Mouse (Mus musculus) frontal cortex, postnatal 14 days (tissue): ENCODE data around the gene Ncbp2.

Experiments used
- DNase-seq, 2 experiments: peaks; one replicate each; pipeline ENCODE4 v3.0.0; 2022; ENCODE audit warnings: low spot score in 2 of 2

Gene Ncbp2

DNA sequence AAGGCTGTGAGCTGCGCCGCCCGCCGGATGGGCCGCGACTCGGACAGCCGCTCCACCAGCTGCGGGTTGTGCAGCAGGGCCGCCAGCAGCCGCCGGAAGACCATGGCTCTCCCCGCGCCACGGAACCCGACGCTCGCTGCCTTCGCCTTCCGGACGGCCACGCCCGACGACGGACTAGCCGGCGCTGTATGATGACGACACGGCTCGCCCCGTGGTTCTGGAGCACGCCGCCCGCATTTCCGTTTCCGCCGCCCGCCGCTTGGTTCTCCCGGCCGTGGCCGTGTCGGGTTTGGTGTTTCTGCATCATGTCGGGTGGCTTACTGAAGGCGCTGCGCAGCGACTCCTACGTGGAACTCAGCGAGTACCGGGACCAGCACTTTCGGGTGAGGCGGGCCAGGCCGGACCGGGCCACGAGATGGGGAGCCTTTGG is at the start of gene Ncbp2, which contains the start of gene 0610012G03Rik:
Gene Ncbp2, plus strand, starts transcription at position 169 of the 430 bp plus-strand sequence.
Gene 0610012G03Rik, minus strand, starts transcription at position 150 of the 430 bp plus-strand sequence.
- DNase-seq, result peak; percentile 89 to 96

- peak; percentile 74 to 82 for DNase-seq
These were observed 49.6 kb upstream of the Ncbp2 start for GRCm38 (mm10) chr16:31898546-31899326.

GRCm38 (mm10) chr16:31901886-31902285 is 46.4 kb upstream of the Ncbp2 start:
- no peak for DNase-seq

DNA sequence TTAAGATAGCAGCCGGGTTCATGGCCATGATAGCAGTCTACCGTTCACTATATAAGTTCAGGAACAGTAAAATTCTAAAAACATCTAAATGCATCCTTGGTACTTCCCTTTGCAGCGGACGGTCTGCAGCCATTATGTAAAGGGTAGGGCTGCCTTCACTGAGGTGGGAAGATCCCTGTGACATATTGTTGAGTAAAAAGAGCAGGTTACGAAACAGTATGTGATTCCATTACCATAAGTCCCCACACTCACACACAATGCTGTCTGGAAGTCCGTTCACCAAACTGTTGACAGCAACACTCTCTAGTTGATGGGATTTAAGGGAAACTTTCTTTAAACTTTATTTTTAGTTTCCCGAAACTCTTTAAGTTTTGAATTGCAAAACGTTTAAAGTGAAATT is 45.1 kb upstream of the Ncbp2 start:
- DNase-seq, result no peak

GRCm38 (mm10) chr16:31905331-31905730 is 43.0 kb upstream of the Ncbp2 start:
- no peak for DNase-seq

DNA sequence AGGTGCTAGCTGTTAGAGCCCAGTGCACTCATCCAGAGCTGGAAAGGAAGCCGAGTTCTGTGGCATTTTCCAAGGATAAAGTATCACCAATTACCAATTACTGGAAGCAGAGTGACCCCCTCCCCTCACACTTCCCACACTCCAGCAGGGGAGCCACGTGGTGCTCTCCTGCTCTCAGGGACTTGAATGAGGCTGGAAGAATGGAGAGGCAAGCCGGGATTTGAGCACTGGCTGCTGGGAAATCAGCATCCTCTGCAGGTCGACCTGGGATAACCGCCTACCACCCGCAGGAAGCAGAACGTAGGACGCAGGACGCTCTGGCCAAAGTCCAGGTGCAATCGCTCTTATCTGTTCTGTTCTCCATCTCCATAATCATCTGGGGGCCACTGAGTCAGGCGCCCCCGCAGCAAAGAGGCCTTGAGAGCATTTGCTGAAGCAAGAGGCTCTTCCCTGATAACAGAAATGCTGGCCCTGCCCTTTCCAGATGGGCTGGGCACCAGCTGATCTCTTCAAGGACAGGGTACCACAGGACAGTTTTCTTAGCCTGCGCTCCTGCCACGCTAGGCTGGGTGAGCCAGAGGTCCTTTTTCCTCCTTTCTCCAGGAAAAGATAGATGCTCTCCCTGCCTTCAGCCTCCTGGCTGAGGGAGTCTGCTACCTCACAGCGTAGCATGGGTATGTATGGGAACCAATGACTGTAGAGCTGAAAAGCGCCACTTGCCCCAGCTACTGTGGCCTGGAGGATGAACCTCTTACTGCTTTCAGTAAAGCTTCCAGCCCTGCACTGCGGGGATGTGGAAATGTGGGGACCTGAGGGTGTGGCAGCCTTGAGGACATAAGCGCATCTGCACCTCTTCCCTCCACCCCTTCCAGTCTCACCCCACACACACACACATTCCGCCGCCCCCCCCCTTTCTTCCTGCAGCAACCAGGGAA is 42.2 kb upstream of the Ncbp2 start:
- no peak for DNase-seq

- no peak for DNase-seq
These were observed 41.4 kb upstream of the Ncbp2 start for GRCm38 (mm10) chr16:31906896-31907295.

- no peak for DNase-seq
These were observed 39.4 kb upstream of the Ncbp2 start for GRCm38 (mm10) chr16:31908959-31909358.

GRCm38 (mm10) chr16:31910281-31910847 is 37.9 kb upstream of the Ncbp2 start:
- no peak for DNase-seq

GRCm38 (mm10) chr16:31917776-31918175 is 30.5 kb upstream of the Ncbp2 start:
- no peak for DNase-seq

DNA sequence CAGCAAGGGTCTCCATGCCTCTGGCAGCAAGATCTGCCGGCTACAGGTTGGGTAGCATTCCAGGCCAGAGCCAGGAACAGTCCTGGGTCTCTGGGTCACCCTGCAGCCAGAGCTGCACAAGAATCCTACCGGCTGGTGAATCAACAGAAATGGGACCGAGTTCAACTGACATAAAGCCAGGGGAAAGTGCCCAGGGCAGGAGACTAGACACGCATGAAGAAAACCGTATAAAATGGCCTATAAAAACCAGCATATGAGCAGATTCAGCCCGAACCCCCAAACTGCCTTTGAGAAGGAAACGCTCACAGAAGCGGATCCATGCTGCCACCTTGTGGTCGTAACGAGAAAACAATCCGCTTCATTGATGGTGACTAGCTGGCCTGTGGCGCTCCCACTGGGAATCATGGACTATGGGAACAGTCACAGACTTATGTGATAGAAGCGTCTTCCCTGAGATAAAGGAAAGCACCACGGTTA is 30.0 kb upstream of the Ncbp2 start:
- peak; percentile 80 to 84 for DNase-seq

GRCm38 (mm10) chr16:31924368-31924767 is 23.9 kb upstream of the Ncbp2 start:
- DNase-seq, result no peak

DNA sequence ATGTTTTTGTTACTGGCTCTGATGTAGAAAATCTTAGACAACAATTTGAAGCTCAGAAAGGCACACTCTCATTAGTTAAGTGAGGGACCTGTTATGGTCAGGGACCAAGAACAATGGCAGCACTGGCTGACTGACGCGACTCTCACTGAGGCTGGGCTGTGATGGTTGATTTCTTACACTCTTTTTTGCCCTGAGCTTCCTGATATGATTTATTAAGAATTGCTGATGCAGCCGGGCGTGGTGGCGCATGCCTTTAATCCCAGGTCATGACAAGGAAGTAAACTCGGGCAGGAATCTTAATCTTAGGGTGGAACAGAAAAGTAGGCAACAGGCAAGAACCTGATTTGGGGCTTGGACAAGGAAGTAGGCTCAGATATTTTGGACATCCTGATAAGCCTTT is 22.2 kb upstream of the Ncbp2 start:
- no peak for DNase-seq

DNA sequence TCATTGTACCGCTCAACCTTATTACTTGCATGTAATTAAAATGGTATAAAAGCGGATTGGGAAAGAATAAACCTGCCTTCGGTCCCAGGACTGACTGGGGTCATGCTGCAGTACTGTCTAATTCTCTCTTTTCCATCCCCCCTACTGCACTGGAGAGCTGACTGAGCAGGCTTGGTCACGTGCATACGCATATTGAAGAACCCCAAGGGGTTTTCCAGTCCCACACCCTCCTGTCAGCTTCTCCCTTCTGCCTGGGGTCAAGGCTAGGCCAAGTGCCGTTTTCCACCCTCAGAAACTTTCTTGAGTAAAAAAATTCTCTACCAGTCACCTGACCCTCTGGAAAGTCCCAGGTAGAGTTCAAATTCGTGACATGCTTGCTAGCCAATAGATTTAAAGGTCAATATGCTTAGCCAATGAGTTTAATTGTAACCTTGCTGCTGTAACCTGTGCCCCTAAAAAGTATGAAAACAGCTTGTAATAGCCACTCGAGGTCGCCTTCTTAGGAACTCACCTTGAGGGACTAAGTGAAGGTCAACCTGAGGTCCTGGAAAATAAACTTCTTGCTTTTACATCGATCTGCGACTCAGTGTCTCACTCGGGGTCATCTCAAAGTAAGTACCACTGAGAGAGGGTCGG is 21.6 kb upstream of the Ncbp2 start:
- no peak for DNase-seq

GRCm38 (mm10) chr16:31927412-31927811 is 20.9 kb upstream of the Ncbp2 start:
- no peak for DNase-seq

DNA sequence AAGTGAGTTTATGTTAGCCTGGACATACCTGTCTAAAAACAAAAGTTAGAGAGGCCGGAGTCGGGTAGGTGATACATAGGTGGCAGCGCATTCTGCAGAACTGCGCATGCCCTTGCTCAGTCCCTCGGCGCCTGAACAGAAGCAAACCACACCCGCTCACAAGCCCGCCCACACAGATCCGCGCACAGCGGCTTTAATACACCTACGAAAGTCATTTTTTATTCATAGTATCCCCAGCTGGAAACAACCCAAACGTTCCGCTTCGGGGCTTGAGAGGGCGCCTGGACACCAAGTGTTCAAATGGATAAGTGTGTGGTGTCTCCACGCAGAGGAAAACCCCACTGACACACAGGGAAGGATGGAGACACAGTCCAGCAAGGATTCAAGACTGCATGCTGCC is 17.0 kb upstream of the Ncbp2 start:
- no peak for DNase-seq

DNA sequence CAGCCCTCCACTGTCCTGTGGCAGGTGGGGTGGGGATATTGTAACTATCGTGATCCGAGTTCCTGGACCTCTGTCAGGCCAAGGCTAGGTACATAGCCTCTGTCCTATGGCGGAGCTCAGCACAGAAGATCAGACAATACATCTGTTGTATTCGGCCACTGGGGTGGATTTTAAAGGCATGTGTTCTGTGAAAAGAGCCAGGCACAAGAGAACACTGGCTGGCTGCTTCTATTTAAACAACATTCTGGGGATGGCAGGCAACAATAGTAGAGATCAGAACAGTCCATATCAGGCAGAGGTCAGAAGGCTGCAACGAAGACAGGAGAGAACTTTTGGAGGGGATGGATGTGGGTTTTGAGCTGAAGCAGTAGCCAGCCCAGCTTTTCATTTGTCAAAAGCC is 16.1 kb upstream of the Ncbp2 start:
- DNase-seq, result no peak

- DNase-seq, result peak; percentile 87 to 94
These were observed 15.2 kb upstream of the Ncbp2 start for GRCm38 (mm10) chr16:31932840-31933697.

DNA sequence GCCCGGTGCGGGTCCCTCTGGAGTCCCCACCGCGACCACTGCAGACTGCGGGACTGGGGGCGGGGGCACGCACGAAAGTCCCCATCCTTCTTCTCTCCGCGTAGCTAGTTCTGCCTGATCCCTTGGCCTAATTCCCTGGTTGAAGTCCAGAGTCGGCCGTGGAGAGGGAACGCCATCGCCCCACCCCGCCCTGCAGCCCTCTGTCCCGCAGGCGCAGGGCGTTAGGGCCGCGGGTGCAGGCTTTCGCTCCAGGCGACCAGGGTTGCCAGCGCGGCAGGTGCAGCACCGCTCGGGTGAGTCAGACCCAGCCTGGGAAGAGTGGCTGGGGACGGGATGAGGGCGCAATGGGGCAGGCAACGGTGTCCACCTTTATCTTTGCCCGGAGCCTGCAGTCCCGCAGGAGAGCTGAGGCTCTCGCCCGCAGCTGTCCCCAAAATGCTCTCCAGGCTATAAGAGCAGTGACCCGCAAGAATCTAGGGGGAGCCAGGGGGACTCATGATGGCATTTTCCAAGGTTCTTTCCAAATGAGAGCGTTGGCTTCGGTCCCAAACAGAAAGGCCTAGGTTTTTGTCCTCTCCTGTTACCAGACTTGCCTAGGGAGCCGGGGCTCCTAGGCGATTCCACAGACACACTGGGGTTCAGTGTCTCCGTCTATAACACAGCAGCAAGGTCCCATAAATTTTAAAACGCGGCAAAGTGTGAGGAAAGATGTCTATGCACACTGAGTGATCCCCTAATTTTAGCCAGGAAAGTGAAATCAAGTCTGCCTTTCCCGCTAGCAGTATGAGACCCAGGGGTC is 14.4 kb upstream of the Ncbp2 start, which contains the start of gene Pigz:
Gene Pigz, plus strand, starts transcription at position 101 of the 799 bp plus-strand sequence.
- DNase-seq, result no peak

DNA sequence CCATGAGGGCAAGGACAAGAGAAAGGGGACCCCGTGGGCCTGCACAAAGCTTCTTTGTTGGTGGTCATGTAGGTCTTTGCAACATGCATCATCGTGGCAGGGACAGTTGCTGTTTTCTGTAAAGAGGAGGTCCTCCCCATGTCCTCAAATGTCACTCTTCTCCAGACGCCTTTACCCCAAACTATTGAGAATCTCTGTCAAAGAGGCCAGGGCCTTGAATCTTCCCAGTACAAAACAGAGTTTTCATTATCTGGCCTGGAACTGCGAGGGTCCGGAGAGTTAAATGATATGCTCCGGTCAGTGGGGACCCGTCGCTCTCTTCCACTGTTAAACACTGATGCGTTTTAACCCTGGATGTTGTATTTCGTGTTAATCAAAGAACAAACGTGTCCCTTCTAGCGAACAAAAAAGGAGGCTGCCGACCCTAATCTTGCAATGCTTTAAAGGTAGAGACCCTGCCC is 13.7 kb upstream of the Ncbp2 start:
- no peak for DNase-seq
